Mouse (Mus musculus) forebrain, embryonic 15.5 days (tissue): ENCODE data around the gene Ipo9. TPM values are rescaled to one million over a fixed set of nuclear protein-coding genes. Genes with fewer than 3 reads are reported as not detected.

Experiments
- ATAC-seq: fragments of 200-750 bp; cut with Nextera tagmentation; replicated peaks from 2 replicates; pipeline ENCODE4 v1.8.0; 2017; ENCODE audit warnings: mild to moderate bottlenecking, moderate TSS enrichment, moderate library complexity
- H3K27ac ChIP-seq: fragments of 300-500 bp; sonication (generic); replicated peaks from 2 replicates; pipeline ENCODE4 v1.5.1; 2015; ENCODE audit warnings: mild to moderate bottlenecking, inconsistent platforms
- H3K27me3 ChIP-seq: fragments of 300-500 bp; sonication (generic); 2 replicates; pipeline ENCODE4 v1.6.1; 2015; ENCODE audit warnings: inconsistent platforms
- H3K36me3 ChIP-seq: fragments of 300-500 bp; sonication (generic); 2 replicates; pipeline ENCODE4 v1.6.1; 2015; ENCODE audit warnings: mild to moderate bottlenecking, inconsistent platforms
- H3K4me1 ChIP-seq: fragments of 300-500 bp; sonication (generic); 2 replicates; pipeline ENCODE4 v1.6.1; 2015; ENCODE audit warnings: inconsistent platforms
- H3K4me2 ChIP-seq: fragments of 300-500 bp; sonication (generic); replicated peaks from 2 replicates; pipeline ENCODE4 v1.6.1; 2015; ENCODE audit warnings: mild to moderate bottlenecking, inconsistent platforms
- H3K4me3 ChIP-seq: fragments of 300-500 bp; sonication (generic); 2 replicates; pipeline ENCODE4 v1.5.1; 2015; ENCODE audit warnings: mild to moderate bottlenecking, inconsistent platforms
- H3K9ac ChIP-seq: fragments of 300-500 bp; sonication (generic); replicated peaks from 2 replicates; pipeline ENCODE4 v1.6.1; 2015; ENCODE audit warnings: mild to moderate bottlenecking, inconsistent platforms
- H3K9me3 ChIP-seq: fragments of 300-500 bp; sonication (generic); 2 replicates; pipeline ENCODE4 v1.6.1; 2016; ENCODE audit warnings: inconsistent platforms
- WGBS: fragments of 180-500 bp; shearing (Covaris S2); methylation state at CpG from one replicate; pipeline ENCODE4 v1.1.7; 2015; ENCODE audit warnings: mixed read lengths; 5-methylcytosine and 5-hydroxymethylcytosine counted together
- polyA plus RNA-seq: library from polyadenylated mRNA; unstranded; fragments of >200 nt; fragmentation: Nextera tagmentation; extraction: Ambion mirVana; gene quantifications from 2 replicates; pipeline ENCODE4 v1.2.1, GENCODE M21; 2015

Gene Ipo9
- polyA plus RNA-seq, result 139 and 148 TPM in 2 replicates

DNA sequence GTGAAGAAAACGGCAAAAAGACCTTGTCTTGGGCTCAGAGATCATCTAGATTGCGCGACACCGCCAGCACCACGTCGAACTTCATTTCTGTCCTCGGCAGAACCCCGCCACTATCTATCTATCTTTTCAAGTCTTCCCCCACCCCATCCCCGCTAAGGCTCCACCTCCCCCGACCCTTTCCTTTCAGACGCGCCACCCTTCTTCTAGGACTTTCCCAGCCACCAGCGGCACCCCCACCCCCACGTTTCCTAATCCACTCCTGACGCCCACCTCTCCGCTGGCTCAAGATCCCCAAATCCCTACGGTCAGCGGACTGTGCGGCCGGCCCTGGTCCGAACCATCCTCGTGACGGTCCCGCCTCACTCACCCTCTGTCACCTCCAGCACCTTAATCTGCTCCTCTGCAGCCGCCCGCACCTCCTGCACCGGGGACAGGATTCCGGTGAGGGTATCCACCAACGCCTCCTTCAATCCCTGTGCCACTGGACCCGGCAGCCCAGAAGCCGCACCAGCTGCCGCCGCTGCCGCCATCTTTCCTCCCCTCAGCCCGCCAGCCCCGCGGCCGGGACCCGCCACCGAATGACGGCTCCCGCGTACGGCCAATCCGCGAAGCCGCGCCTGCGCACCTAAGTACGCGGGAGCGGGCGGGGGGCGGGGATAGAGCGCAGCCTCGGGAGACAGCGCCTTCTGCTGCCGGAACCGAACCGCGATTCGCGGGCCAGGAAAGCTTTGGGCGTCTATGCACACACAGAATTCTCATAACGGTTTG is at the start of gene Ipo9:
Gene Ipo9, minus strand, starts transcription at position 599 of the 768 bp plus-strand sequence.
- peak within 1 kb of the TSS; percentile 71 for H3K4me2 ChIP-seq
- ATAC-seq, result peak; percentile 96

DNA sequence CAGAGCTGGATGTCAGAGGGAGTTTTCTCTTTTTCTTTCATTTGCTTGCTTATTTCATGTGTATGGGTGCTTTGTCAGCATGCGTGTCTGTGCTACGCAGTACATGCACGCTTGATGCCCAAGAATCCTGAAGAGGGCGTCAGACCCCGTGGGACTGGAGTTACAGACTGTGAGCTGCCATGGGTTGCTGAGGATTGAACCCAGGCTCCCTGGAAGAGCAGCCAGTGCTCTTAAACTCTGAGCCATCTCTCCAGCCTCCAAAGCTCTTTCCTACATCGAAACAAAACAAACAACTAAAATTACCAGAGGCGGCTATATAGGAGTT is 45.2 kb upstream of the Ipo9 start:
- H3K27me3 ChIP-seq, result no peaks in the 10 kb centered on the region
- no peak overlapping the region for H3K4me3 ChIP-seq
- peaks cover 5% of the 10 kb centered on the region for H3K4me1 ChIP-seq
- H3K4me2 ChIP-seq, result no peak overlapping the region
- no peaks in the 10 kb centered on the region for H3K9me3 ChIP-seq
- no peak overlapping the region for H3K9ac ChIP-seq
- 92% methylated on average over 7 of the region's 7 CpGs for WGBS
- peaks cover 17% of the 10 kb centered on the region for H3K36me3 ChIP-seq
- no peak overlapping the region for H3K27ac ChIP-seq
- ATAC-seq, result no peak

More for the DNA sequence above, at the start of gene Ipo9:
- H3K27me3 ChIP-seq, result no peaks in the 10 kb centered on the region
- H3K9ac ChIP-seq, result peak within 1 kb of the TSS; percentile 96
- H3K4me1 ChIP-seq, result peaks cover 37% of the 10 kb centered on the region
- peak within 1 kb of the TSS; percentile 94 for H3K4me3 ChIP-seq
- no peaks in the 10 kb centered on the region for H3K9me3 ChIP-seq
- peaks cover 13% of the 10 kb centered on the region; the same call in 1 of the 2 replicates for H3K36me3 ChIP-seq
- H3K27ac ChIP-seq, result peak within 1 kb of the TSS; percentile 93
- WGBS, result under 1% methylated on average over 65 of the region's 65 CpGs

DNA sequence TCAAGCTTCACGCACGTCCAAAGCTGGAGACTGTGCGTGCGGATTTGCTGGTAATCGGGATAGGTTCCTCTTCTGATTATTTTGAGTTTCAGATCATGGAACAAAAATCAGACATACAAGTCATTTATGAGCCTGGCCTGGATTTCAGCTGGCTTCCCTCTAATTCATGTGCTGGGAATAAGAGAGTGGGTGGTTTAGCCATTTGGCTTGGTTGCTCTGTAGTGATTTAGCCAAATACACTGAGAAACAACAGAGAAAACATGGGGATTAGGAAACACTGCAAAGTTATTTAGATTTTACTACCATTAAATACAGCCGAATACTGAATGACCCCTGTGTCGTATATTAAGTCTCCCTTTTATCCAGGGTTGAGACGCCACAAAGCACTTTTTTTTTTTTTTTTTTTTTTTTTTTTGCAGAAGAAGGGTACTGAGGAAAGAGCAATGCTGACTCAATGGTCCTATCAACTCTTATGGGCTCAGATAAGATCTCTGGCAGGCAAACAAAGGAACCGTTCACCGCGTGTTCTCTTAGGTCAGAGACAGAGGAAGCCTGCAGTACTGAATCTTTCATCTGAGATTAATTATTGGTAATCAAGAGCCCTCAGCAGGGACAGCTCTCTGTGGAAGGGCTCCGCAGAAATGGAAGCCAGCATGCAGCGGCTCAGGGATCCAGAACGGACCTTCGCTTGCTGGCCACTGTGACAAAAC is 44.7 kb upstream of the Ipo9 start:
- Histone ChIP-seq H3K4me2 (no peak overlapping the region), H3K4me1 (peaks cover 5% of the 10 kb centered on the region), H3K36me3 (peaks cover 22% of the 10 kb centered on the region), H3K27ac (no peak overlapping the region), H3K9ac (no peak overlapping the region), H3K9me3 (no peaks in the 10 kb centered on the region), H3K27me3 (no peaks in the 10 kb centered on the region), H3K4me3 (no peak overlapping the region)
- WGBS, result 61% methylated on average over 15 of the region's 15 CpGs
- no peak for ATAC-seq

DNA sequence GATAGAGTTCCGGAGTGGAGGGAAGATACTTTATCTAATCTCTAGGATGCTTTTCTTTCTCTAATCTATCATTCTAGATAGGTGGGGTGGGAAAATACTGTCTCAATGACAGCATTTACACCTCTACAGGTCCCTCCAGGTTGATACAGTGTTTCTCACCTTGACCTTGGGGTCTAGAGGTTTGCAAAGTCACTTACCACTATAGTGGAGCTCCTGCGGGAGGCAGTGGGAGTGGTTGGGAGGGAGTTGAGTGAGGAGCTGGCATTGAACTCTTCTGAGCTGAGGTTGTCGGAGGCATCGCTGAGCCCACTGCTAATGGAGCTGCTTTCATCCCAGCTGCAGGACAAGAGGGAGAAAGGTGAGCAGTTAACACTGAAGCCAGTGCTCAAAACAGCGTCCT is 42.2 kb upstream of the Ipo9 start:
- H3K4me2 ChIP-seq, result no peak overlapping the region
- H3K9ac ChIP-seq, result no peak overlapping the region
- H3K27ac ChIP-seq, result no peak overlapping the region
- H3K9me3 ChIP-seq, result no peaks in the 10 kb centered on the region
- WGBS, result 92% methylated on average over 5 of the region's 5 CpGs
- peaks cover 5% of the 10 kb centered on the region for H3K4me1 ChIP-seq
- H3K27me3 ChIP-seq, result no peaks in the 10 kb centered on the region
- ATAC-seq, result no peak
- no peak overlapping the region for H3K4me3 ChIP-seq
- peaks cover 45% of the 10 kb centered on the region for H3K36me3 ChIP-seq

DNA sequence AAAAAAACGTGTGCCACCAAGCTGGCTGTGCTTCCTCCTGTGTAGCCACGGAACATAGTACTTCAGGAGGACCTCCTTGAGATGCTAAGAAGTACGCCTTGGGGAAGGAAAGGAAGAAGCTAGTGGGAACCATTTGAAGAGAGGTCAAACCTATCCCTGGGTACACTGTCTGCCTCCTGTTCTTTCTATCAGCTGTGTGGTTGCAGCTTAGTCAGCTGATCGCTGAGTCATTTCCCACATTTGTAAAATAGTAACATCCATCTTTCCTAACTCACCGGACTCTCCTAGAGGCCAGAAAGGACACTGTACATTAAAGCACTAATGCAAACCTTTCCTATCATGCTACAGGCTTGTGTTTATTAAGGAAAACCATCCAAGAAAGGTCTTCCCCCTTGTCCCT is 41.4 kb upstream of the Ipo9 start:
- ATAC-seq, result no peak
- Histone ChIP-seq H3K27ac (no peak overlapping the region), H3K27me3 (no peaks in the 10 kb centered on the region), H3K36me3 (peaks cover 53% of the 10 kb centered on the region), H3K4me3 (no peak overlapping the region), H3K9ac (no peak overlapping the region), H3K4me2 (no peak overlapping the region), H3K4me1 (peaks cover 5% of the 10 kb centered on the region), H3K9me3 (no peaks in the 10 kb centered on the region)
- WGBS, result 85% methylated on average over 5 of the region's 5 CpGs

DNA sequence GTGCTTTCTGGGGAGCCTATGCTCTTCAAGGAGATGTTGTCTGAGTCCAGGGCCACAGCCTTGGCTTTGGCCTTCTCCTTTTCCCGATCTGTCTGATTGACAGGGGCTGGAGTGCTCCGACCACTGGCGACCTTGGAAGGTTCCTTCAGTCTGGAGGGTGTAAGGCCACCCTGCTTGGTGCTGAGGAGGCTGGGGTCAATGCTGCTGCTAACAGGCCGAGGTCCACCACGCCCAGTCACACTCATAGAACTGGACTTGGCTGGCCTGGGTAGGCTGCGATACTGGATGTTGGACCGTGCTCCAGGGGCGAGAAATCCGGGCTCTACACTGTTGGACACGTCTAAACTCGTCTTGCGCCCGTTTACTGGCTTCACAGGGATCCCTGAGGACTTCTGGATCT is 40.2 kb upstream of the Ipo9 start:
- Histone ChIP-seq H3K27ac (no peak overlapping the region), H3K36me3 (peaks cover 65% of the 10 kb centered on the region), H3K9ac (no peak overlapping the region), H3K4me1 (peaks cover 4% of the 10 kb centered on the region), H3K9me3 (no peaks in the 10 kb centered on the region), H3K27me3 (no peaks in the 10 kb centered on the region), H3K4me2 (no peak overlapping the region), H3K4me3 (no peak overlapping the region)
- WGBS, result 92% methylated on average over 13 of the region's 13 CpGs
- ATAC-seq, result no peak

DNA sequence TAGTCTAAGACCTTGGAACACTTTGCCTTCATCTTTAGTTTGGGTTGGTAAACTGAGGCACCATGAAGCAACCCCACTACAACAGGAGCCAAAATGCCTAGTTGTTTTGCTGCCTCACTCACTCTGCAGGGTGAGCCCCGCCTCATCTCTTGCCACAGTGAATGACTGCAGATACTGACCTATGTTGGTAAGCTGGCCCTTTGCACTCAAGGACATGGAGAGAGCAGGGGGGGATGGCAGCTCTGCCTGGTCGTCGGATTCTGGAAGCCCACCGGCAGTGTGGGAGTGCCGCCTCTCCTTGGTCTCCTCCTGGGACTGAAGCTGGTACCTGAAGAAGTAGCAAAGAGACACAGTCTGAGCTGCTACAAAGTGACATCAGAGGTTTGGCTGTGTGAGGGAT is 37.2 kb upstream of the Ipo9 start:
- H3K36me3 ChIP-seq, result peaks cover 89% of the 10 kb centered on the region
- WGBS, result 92% methylated on average over 5 of the region's 5 CpGs
- H3K27ac ChIP-seq, result no peak overlapping the region
- no peaks in the 10 kb centered on the region for H3K27me3 ChIP-seq
- no peak overlapping the region for H3K4me2 ChIP-seq
- no peak for ATAC-seq
- H3K4me1 ChIP-seq, result no peaks in the 10 kb centered on the region
- H3K9ac ChIP-seq, result no peak overlapping the region
- H3K4me3 ChIP-seq, result no peak overlapping the region
- no peaks in the 10 kb centered on the region for H3K9me3 ChIP-seq

DNA sequence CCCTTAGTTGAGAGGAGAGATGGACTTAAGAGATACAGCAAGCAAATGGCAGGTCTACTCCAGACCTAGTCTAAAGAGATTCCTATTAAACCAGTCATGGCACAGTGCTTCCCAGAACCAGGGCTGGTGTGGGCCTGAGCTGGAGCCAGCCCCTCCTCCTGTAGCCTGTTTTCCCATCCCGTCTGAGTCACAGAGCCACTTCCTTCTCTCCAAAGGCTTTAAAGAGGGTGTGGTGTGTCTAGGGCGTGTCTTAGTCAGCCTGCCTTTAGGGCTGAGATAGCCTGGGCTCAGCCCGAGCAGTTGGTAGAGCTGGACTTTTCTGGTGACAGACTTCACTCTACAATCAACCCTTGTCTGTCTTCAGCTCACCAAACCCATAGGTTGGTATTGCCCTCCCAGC is 36.6 kb upstream of the Ipo9 start:
- Histone ChIP-seq H3K4me3 (no peak overlapping the region), H3K27me3 (no peaks in the 10 kb centered on the region), H3K4me1 (no peaks in the 10 kb centered on the region), H3K36me3 (peaks cover 86% of the 10 kb centered on the region), H3K4me2 (no peak overlapping the region), H3K27ac (no peak overlapping the region), H3K9ac (no peak overlapping the region), H3K9me3 (no peaks in the 10 kb centered on the region)
- WGBS, result 73% methylated on average over 3 of the region's 3 CpGs
- no peak for ATAC-seq

DNA sequence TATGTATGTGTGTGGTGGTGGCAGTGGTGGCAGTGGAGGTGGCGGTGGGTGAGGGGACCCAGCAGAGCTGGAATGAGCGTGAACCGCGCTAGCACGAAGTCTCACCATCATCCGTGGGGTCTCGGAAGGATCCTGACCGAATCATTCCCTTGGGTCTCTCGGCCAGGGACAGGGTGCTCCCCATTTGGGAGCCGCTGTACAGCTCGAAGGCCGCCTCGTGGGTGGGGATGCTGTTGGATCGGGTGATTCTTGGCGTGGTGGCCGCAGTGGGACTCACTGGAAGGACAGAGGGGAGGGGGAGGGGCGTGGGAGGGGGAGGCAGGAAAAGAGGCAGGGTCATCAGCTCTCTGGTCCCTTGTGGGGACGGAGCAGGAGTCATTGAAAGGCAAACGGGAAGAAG is 35.4 kb upstream of the Ipo9 start:
- Histone ChIP-seq H3K36me3 (peaks cover 75% of the 10 kb centered on the region), H3K9ac (no peak overlapping the region), H3K4me2 (no peak overlapping the region), H3K4me1 (no peaks in the 10 kb centered on the region), H3K4me3 (no peak overlapping the region), H3K9me3 (no peaks in the 10 kb centered on the region), H3K27ac (no peak overlapping the region), H3K27me3 (no peaks in the 10 kb centered on the region)
- WGBS, result 91% methylated on average over 19 of the region's 19 CpGs
- ATAC-seq, result no peak

DNA sequence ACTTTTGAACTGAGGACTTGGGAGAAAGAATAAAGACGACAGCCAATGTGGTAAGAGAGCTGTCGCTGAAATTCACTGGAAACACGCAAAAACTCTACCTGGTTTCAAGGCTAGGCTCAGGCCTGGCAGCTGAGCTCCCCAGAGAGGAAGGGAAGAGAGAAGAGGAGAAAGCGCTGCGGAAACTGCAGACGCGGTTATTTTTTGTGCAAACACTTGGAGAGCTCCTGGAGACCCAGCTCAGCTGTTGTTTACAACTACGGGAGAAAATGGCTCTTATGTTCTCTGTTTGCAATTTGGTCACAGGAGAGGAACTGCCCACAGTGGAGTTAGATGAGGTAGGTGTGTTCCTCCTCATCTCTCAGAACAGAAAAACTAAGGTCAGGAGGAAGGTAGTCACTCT is 32.4 kb upstream of the Ipo9 start:
- WGBS, result 78% methylated on average over 8 of the region's 8 CpGs
- no peaks in the 10 kb centered on the region for H3K9me3 ChIP-seq
- no peaks in the 10 kb centered on the region for H3K4me1 ChIP-seq
- H3K4me3 ChIP-seq, result no peak overlapping the region
- no peak for ATAC-seq
- H3K27ac ChIP-seq, result peak overlapping the region; percentile 31
- H3K27me3 ChIP-seq, result no peaks in the 10 kb centered on the region
- H3K36me3 ChIP-seq, result peaks cover 76% of the 10 kb centered on the region
- no peak overlapping the region for H3K4me2 ChIP-seq
- no peak overlapping the region for H3K9ac ChIP-seq

DNA sequence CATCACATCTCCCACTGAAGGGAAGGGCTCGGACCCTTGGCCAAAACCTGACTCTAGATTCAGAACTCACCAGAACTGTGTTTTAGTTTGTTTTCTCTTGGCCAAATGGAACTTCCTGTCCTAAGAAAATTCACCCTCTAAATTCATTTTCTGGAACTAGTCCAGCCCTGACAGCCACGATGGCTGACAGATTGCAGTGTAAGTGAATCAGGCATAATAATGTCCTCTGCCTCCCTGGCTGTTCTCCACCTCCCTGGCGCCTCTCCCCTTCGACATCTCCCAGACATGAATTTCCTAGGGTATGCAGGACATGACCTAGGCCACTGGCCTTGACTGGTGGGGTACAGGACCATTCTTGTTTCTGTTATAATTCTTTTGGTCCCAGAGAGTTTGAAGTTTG is 32.0 kb upstream of the Ipo9 start:
- no peak overlapping the region for H3K4me3 ChIP-seq
- no peak for ATAC-seq
- H3K4me1 ChIP-seq, result no peaks in the 10 kb centered on the region
- H3K9ac ChIP-seq, result no peak overlapping the region
- H3K27ac ChIP-seq, result peak overlapping the region; percentile 31
- no peaks in the 10 kb centered on the region for H3K27me3 ChIP-seq
- no peaks in the 10 kb centered on the region for H3K9me3 ChIP-seq
- WGBS, result 61% methylated on average over 4 of the region's 4 CpGs
- peaks cover 77% of the 10 kb centered on the region for H3K36me3 ChIP-seq
- no peak overlapping the region for H3K4me2 ChIP-seq

DNA sequence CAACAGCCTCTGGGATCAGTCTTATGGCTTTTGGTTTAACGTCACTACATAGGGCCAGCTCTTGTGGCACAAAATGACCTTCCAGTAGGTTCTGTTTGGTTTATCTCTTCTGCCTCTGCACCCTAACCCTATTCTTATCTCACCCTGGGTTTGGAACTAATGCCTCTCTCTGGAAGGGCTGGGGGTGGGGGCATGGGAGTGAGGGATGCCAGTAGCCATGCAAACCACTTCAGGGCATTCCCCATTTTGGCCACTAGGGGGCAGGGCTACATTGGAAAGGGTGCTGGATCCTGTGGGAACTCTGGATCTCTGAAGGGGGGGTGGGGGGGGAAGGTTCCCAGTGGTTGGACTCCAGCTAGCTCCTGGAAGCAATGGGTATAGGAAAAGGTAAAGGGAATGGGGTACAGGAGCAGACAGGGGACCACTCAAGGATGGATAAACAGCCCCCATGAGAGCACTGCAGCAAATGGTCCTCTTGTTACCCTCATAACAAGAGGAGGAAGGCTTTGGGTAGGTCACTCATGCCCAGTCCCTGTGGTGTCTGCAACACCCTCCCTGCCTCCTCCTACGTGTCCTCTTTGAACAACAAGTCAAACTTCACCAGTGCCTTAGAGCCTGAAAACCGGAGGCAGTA is 30.9 kb upstream of the Ipo9 start:
- Histone ChIP-seq H3K27ac (no peak overlapping the region), H3K9ac (no peak overlapping the region), H3K36me3 (peaks cover 77% of the 10 kb centered on the region), H3K4me2 (no peak overlapping the region), H3K4me1 (no peaks in the 10 kb centered on the region), H3K9me3 (no peaks in the 10 kb centered on the region), H3K4me3 (no peak overlapping the region), H3K27me3 (no peaks in the 10 kb centered on the region)
- 76% methylated on average over 3 of the region's 3 CpGs for WGBS
- ATAC-seq, result peak; percentile 46
